Mouse (Mus musculus) liver, embryonic 14.5 days (tissue): ENCODE results near the gene Ust.

Source experiments
- CTCF ChIP-seq: IDR thresholded peaks from 2 replicates; pipeline ENCODE4 v1.5.1; 2016; ENCODE audit warnings: antibody characterized with exemption, low read depth, control low read depth
- EP300 ChIP-seq: IDR thresholded peaks from 2 replicates; pipeline ENCODE4 v1.6.1; 2016; ENCODE audit warnings: antibody characterized with exemption, low read depth

- no peak for TF ChIP-seq CTCF
- TF ChIP-seq EP300: no peak
Measured at GRCm38 (mm10) chr10:8290661-8291060, 228.0 kb downstream of the Ust start.
